In genomic region chr9:117375776-117376175, GRCm38 (mm10) we compare ENCODE assay signal across 15 mouse cellular contexts.
"Had no signal": no experiment of that assay in that cellular context is flagged by ENCODE, and none has a peak within 500 bp of the region (broad histone marks: within the 10 kb centered on the region; RNA-seq: fewer than 3 reads in every experiment).

No protein-coding gene starts in this region.

- H3K9ac ChIP-seq: neural tube, embryonic 15.5 days; stomach, embryonic 15.5 days had no signal

- H3K36me3 ChIP-seq: neural tube, embryonic 15.5 days; stomach, embryonic 15.5 days had no signal

- H3K9me3 ChIP-seq: neural tube, embryonic 15.5 days; stomach, embryonic 15.5 days had no signal

- H3K27ac ChIP-seq: neural tube, embryonic 15.5 days; stomach, embryonic 15.5 days; stomach, postnatal 0 days had no signal

- H3K27me3 ChIP-seq: neural tube, embryonic 15.5 days; stomach, embryonic 15.5 days had no signal

- H3K4me3 ChIP-seq: neural tube, embryonic 15.5 days; stomach, embryonic 15.5 days had no signal

- H3K4me2 ChIP-seq: neural tube, embryonic 15.5 days; stomach, embryonic 15.5 days had no signal

- DNase-seq: retina, postnatal 1 day; right cerebral cortex, adult 18-20 months; right cerebral cortex, postnatal 14 days; right cerebral cortex, postnatal 25 days; right cerebral cortex, postnatal 4 days; spleen, adult 18-20 months; thymus, adult 18-20 months; thymus, adult 2 months; thymus, postnatal 14 days; thymus, postnatal 25 days; thymus, postnatal 36 days; thymus, postnatal 4 days had no signal
